In genomic region chr19:41389351-41389750, GRCm38 (mm10) we compare ENCODE assay signal across 19 mouse cellular contexts. TPM values are rescaled to one million over a fixed set of nuclear protein-coding genes. Genes with fewer than 3 reads are reported as not detected.
DNase-seq lines count a peak whose midpoint lies in the region; ATAC-seq and TF ChIP-seq lines count a peak whose summit lies in the region.
"Had no signal": no experiment of that assay in that cellular context is flagged by ENCODE, and none has a peak within 500 bp of the region (broad histone marks: within the 10 kb centered on the region; RNA-seq: fewer than 3 reads in every experiment).

No protein-coding gene starts in this region.

- TF ChIP-seq CTCF in layer of hippocampus, adult 2 months (conservative IDR thresholded peaks at IDR 0.05): no peak
- no peak for TF ChIP-seq CTCF in Patski (IDR thresholded peaks at IDR 0.05)
- TF ChIP-seq CTCF in brain, embryonic 14.5 days (IDR thresholded peaks at IDR 0.05; ENCODE audit: borderline replicate concordance, extremely low read depth, insufficient read depth, insufficient read length): no peak

- ATAC-seq in Patski: peak; percentile 54
- no peak for ATAC-seq in monocyte, adult 5-6 weeks (replicated peaks; ENCODE audit: insufficient number of reproducible peaks, low FRiP score, low TSS enrichment, poor library complexity, severe bottlenecking)
- ATAC-seq: forebrain, embryonic 13.5 days; inflammation-experienced regulatory T-cells, adult 6 months; liver, postnatal 0 days; lung, postnatal 0 days had no signal

- no peak for TF ChIP-seq POLR2A in brain, embryonic 14.5 days (IDR thresholded peaks at IDR 0.05; ENCODE audit: borderline replicate concordance, extremely low read depth, insufficient read depth, insufficient read length, poor library complexity, severe bottlenecking)

- POLR2A ChIA-PET in Patski (lab: Charles Lee): interaction anchor here (0.6 to 1.1 kb wide), 2 partner anchors 86 to 110 kb away, joined by 3 read pairs; no protein-coding TSS in a partner anchor

- H3K27ac ChIP-seq in layer of hippocampus, adult 2 months: no peak overlapping the region
- H3K27ac ChIP-seq: embryonic facial prominence, embryonic 12.5 days; forebrain, embryonic 13.5 days; hindbrain, embryonic 12.5 days; limb, embryonic 12.5 days had no signal

- DNase-seq in heart, adult 11 months: peak; percentile 15
- DNase-seq in heart, postnatal 25 days (ENCODE audit: low spot score): no peak
- peak; percentile 16 to 34 for DNase-seq in layer of hippocampus, adult 2 months (ENCODE audit: low spot score in 2 of 2)
- DNase-seq in layer of hippocampus, postnatal 25 days (ENCODE audit: extremely low spot score in 1 of 2, low spot score in 1 of 2): no peak
- DNase-seq in Patski (ENCODE audit: low read depth, low spot score): no peak
- DNase-seq in brain, embryonic 14.5 days (ENCODE audit: low read depth): peak; percentile 77
- DNase-seq: adrenal gland, postnatal 14 days; gastrocnemius, postnatal 14 days; heart, postnatal 14 days; kidney, adult 18-20 months; liver, postnatal 0 days; right cerebral cortex, postnatal 25 days had no signal

- intact Hi-C loops in heart, postnatal 25 days (cut with DNase I): no loop called here

- H3K4me3 ChIP-seq in layer of hippocampus, adult 2 months: no peak overlapping the region
- H3K4me3 ChIP-seq: embryonic facial prominence, embryonic 12.5 days; forebrain, embryonic 13.5 days; hindbrain, embryonic 12.5 days; limb, embryonic 12.5 days had no signal

- CTCF ChIA-PET in Patski (lab: Charles Lee): interaction anchor here (0.8 to 1.0 kb wide), 2 partner anchors 21 to 87 kb away, joined by 3 read pairs; no protein-coding TSS in a partner anchor

- peaks cover 7% of the 10 kb centered on the region for H3K27me3 ChIP-seq in Patski

- in situ Hi-C loops in Patski (cut with MboI; ENCODE audit: low pct_unique_long_range_greater_than_20kb): no loop called here

RNA-seq across cellular contexts. Expression of gene Pik3ap1, which starts 4.4 kb away (rescaled TPM):
- total RNA-seq in heart, postnatal 25 days (2021): 1 to 10 TPM; 1.5 to 2.0 TPM
- total RNA-seq in layer of hippocampus, adult 2 months (2021): 1 to 10 TPM; 2.0 to 2.1 TPM
- total RNA-seq in layer of hippocampus, postnatal 25 days (2021): 1 to 10 TPM; 2.2 to 2.7 TPM
- polyA plus RNA-seq in Patski (2021): 0.19 TPM
- polyA plus RNA-seq in brain, embryonic 14.5 days (2012; rRNA removed): 1.2 and 1.6 TPM in 2 replicates
- 216 to 241 TPM (median 224 TPM) in 3 replicates for total RNA-seq in monocyte, adult 5-6 weeks (2017)

Comparison
In these comparisons a context has a peak if more than half of its experiments do, and no peak if none do; other contexts are left out.
1. DNase-seq: peak in heart, adult 11 months (single experiment), layer of hippocampus, adult 2 months (2 of 2) and brain, embryonic 14.5 days (single experiment); none in heart, postnatal 25 days (single experiment), layer of hippocampus, postnatal 25 days (0 of 2) and Patski (single experiment).
2. RNA of gene Pik3ap1, which starts 4.4 kb away (total RNA-seq): 216 to 241 TPM in monocyte, adult 5-6 weeks; 2.2 to 2.7 TPM in layer of hippocampus, postnatal 25 days, 2.0 to 2.1 TPM in layer of hippocampus, adult 2 months and 1.5 to 2.0 TPM in heart, postnatal 25 days; every median in the first group is over 10 times any median in the second.